In the genomic region with DNA sequence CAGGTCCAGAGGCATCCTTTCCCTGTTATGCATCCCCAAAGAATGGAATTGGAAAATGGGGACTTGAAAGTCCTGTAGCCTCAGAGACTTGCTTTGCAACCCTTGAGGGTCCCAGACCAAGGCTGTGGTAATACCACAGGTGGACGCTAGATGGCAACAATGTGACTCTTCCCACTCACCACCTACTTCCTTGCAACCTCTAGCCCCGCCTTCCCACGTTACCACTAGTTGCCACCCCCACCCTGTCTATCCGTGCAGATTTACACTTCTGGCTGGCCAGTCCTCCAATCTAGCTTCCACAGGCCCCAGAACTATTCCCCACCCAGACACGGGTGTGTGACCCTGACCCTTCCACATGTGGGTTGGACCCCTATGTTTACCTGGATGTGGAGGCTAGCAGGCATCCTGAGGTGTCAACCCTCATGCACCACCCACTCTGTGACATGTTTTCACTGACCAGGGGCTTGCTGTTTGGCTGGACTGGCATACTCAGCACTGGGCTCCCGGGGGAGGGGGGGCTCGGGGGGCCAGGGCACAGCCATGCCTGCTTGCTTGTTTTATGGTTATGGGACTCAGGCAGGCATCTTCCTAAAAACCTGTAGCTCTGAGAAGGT, we compare ENCODE assay signal across 7 mouse cellular contexts. TPM values are rescaled to one million over a fixed set of nuclear protein-coding genes. Genes with fewer than 3 reads are reported as not detected.
DNase-seq lines count a peak whose midpoint lies in the region; ATAC-seq and TF ChIP-seq lines count a peak whose summit lies in the region.

No protein-coding gene starts in this region.

- ATAC-seq in erythroblast, adult 5-6 weeks (replicated peaks; ENCODE audit: low FRiP score, poor library complexity, severe bottlenecking) = peak; percentile 80

- intact Hi-C loops in heart, postnatal 14 days (cut with DNase I) = loop anchor here (5.0 kb wide), 1 partner anchor 119 kb away; no protein-coding TSS in a partner anchor

- TF ChIP-seq CTCF in MEL (IDR thresholded peaks at IDR 0.05 in 2 of 3, conservative IDR thresholded peaks at IDR 0.05 in 1 of 3; ENCODE audit: control insufficient read depth in 1 of 3, insufficient read depth in 1 of 3, low read depth in 2 of 3, low read length in 3 of 3, poor library complexity in 1 of 3, severe bottlenecking in 1 of 3) = peak; percentile 82 to 98 (median 86)
- TF ChIP-seq CTCF in bone marrow macrophage, adult 2 months (IDR thresholded peaks at IDR 0.05; ENCODE audit: low read depth, low read length) = peak; percentile 64

- no peak overlapping the region for H3K27ac ChIP-seq in MEL (ENCODE audit: control insufficient read depth, low read depth, low read length)
- no peak overlapping the region for H3K27ac ChIP-seq in bone marrow macrophage, adult 2 months (ENCODE audit: insufficient read depth, low read depth, low read length)

- H3K79me2 ChIP-seq in MEL (ENCODE audit: control insufficient read depth, insufficient read depth, low read length, poor library complexity) = no peaks in the 10 kb centered on the region

- no peak for TF ChIP-seq EP300 in MEL (IDR thresholded peaks at IDR 0.05; ENCODE audit: low read depth in 1 of 2, low read length in 2 of 2)

- H3K27me3 ChIP-seq in MEL (ENCODE audit: control insufficient read depth in 1 of 2, insufficient read depth in 2 of 2, low read length in 2 of 2) = no peaks in the 10 kb centered on the region

- peak overlapping the region; percentile 3 to 38; a peak in 2 of 4 replicates for H3K4me3 ChIP-seq in MEL (ENCODE audit: control insufficient read depth in 1 of 2, insufficient read depth in 1 of 2, low read depth in 2 of 2, low read length in 2 of 2)
- no peak overlapping the region for H3K4me3 ChIP-seq in bone marrow macrophage, adult 2 months (ENCODE audit: insufficient read depth, low read length)

- H3K4me1 ChIP-seq in MEL (ENCODE audit: control insufficient read depth in 1 of 2, insufficient read depth in 2 of 2, low read length in 2 of 2) = no peaks in the 10 kb centered on the region
- no peaks in the 10 kb centered on the region for H3K4me1 ChIP-seq in bone marrow macrophage, adult 2 months (ENCODE audit: control insufficient read depth, insufficient read depth, low read length)

- H3K36me3 ChIP-seq in MEL (ENCODE audit: control insufficient read depth in 1 of 2, insufficient read depth in 2 of 2, low read length in 2 of 2) = no peaks in the 10 kb centered on the region

- peak; percentile 75 for DNase-seq in MEL (ENCODE audit: low read depth, low spot score)
- peak; percentile 52 to 71 for DNase-seq in heart, postnatal 14 days
- peak; percentile 83 to 87 for DNase-seq in kidney, postnatal 4 days
- peak; percentile 72 for DNase-seq in lung, postnatal 14 days
- DNase-seq in retina, postnatal 7 days (ENCODE audit: low read depth, low spot score) = peak; percentile 53

- TF ChIP-seq POLR2A in MEL (IDR thresholded peaks at IDR 0.05; ENCODE audit: control insufficient read depth in 1 of 2, insufficient read depth in 1 of 2, low read depth in 1 of 2, low read length in 2 of 2, poor library complexity in 1 of 2) = no peak
- no peak for TF ChIP-seq POLR2A in bone marrow macrophage, adult 2 months (IDR thresholded peaks at IDR 0.05; ENCODE audit: borderline replicate concordance, low read depth, low read length)

- peak; percentile 79 for TF ChIP-seq RAD21 in MEL (IDR thresholded peaks at IDR 0.05; ENCODE audit: low read depth, low read length)

- H3K9ac ChIP-seq in MEL (ENCODE audit: control insufficient read depth, low read depth, low read length, poor library complexity, severe bottlenecking) = no peak overlapping the region

- H3K9me3 ChIP-seq in MEL (replicated peaks; ENCODE audit: insufficient read depth, low read length) = no peaks in the 10 kb centered on the region

TF ChIP-seq in MEL, 35 proteins besides CTCF, POLR2A, EP300 and RAD21:
- 0 out of 2 replicates have a peak, but pooled peaks have one; percentile 23 for TF ChIP-seq ELF1 (IDR thresholded peaks at IDR 0.05; ENCODE audit: low read depth, low read length)
- no peak for TF ChIP-seq RCOR1 (IDR thresholded peaks at IDR 0.05; ENCODE audit: low read depth, low read length)
- 0 out of 2 replicates have a peak, but pooled peaks have one; percentile 21 for TF ChIP-seq MAX (IDR thresholded peaks at IDR 0.05; ENCODE audit: low read length)
- peak; percentile 68 for TF ChIP-seq ZC3H11A (IDR thresholded peaks at IDR 0.05; ENCODE audit: low read depth, low read length)
- peak; percentile 84 for TF ChIP-seq SMC3 (IDR thresholded peaks at IDR 0.05; ENCODE audit: low read depth, low read length)

RNA-seq across cellular contexts. Expression of a gene that starts 31.3 kb away (rescaled TPM):
- not detected in 2 replicates for total RNA-seq in MEL (2012; rRNA removed)
- polyA plus RNA-seq in MEL (2012; ENCODE audit: insufficient read depth in 1 of 2, insufficient read length in 2 of 2, low read depth in 1 of 2, low replicate concordance in 2 of 2, missing spikeins in 1 of 2) = not detected
- not detected in 2 replicates for polyA plus RNA-seq in bone marrow macrophage, adult 2 months (2012; ENCODE audit: insufficient read depth, insufficient read length, missing spikeins)
- not detected in 2 replicates for total RNA-seq in erythroblast, adult 5-6 weeks (2015; ENCODE audit: low replicate concordance)
- not detected in 2 replicates for total RNA-seq in erythroblast, adult 5-6 weeks (2017; ENCODE audit: low replicate concordance)
- total RNA-seq in heart, postnatal 14 days (2021) = under 1 TPM; 0.63 to 0.69 TPM
